Mouse (Mus musculus): ENCODE results near the gene Coro2b.

The Coro2b gene

DNA sequence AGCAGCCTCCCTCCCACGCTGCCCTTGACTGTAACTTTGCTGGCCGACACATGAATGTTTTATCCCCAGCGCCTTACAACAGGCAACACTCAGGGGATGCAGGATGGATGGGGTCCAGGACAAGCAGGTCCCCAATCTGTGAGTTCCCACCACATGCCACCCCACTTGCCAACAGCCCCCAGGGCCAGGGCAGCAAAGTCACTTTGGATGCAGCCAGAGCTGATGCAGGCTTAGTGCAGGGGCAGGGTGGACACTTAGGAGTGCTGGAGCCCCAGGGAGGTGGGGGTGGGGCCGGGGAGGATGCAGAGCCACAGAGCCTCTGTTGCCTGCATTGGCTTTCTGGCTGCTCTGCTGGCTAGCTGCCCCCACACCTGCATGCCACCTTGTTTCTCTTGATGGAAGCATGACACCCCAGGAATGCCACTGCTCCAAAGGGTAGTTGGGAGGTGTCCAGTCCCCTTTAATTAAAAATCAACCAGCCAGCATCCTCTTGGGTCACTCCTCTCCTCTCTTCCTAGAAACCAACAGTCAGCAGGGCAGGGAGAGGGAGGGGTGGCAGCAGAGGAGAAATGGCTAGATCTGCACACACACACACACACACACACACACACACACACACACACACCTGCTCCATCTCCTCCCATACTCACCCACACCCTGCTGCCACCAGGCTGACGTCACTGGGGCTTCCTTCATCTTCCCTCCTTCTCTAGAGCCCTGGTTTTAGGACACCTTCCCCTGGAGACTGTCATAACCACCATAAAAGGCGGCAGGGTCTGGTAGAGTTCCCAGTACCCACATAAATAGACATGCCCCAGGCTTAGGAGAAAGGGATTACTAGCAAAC is 19.5 kb downstream of the Coro2b start:
- DNase-seq (ENCODE audit: extremely low read depth, insufficient read length, low spot score), result no peak

DNA sequence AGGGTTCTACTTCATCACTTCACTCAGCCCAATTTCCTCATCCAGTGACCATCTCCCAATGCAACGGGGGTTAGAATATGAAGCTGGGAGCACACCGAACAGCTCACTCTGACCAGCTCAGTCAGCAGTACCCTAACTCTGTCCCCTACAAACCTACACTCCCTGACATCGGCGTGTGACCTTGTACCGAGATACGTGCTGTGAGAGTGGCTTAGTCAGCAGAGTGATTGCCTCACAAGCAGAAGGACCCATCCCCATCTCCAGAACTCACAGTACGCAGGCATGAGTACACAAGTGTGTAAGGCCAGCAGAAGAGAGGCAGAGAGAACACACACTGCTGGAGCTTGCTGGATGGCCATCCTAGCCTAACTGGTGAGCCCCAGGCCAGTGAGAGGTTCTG is 21.7 kb downstream of the Coro2b start:
- no peak for DNase-seq (ENCODE audit: extremely low read depth, insufficient read length, low spot score)

DNA sequence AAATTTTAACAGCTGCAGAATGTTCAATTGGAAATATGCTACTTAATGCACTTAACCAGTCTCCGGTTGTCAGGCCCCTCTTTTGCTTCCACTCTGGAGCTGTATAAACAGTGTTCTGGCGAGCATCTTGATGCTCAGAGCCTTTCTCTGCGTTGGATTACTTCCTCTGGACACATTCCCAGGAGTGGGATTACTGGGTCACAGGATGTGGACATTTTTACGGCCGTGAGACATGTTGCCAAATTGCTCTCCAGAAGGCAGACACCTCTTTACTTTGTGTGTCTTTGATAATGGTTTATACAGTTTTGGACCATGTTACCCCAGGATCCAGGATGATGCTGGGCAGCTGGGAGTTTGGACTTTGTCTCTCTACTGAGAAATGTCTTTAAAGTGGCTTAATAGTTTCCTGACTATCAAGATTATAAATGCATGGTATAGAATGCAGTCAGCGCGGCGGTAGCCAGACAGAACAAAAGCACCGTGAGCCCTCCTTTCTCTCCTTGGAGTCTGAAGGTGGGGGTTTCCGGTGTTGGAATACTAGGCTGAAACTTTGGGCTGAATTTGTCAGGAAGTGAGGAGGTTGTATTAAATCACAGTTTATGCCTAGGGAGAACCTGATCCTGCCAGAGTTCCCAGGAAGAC is 23.2 kb downstream of the Coro2b start:
- DNase-seq (ENCODE audit: extremely low read depth, insufficient read length, low spot score), result no peak

DNA sequence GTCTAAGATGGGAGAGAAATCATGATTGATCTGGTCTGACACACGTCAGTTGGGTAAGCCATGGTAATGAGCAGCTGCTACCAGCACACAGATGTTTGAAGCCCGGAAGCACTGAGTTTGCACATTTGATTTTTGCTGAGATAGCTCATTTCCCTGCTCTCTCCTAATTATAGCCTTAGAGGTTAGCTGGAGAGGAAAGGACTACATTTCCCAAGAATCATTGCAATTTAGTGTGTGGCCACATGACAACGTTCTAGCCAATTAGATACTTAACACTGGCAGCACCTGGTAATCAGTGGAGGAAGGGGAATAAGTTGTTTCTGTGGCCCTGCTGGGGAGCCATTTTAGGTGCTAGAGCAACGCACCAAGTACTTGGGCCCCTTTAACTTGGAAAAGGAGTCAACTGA is 26.3 kb downstream of the Coro2b start:
- DNase-seq (ENCODE audit: extremely low read depth, insufficient read length, low spot score), result no peak

DNA sequence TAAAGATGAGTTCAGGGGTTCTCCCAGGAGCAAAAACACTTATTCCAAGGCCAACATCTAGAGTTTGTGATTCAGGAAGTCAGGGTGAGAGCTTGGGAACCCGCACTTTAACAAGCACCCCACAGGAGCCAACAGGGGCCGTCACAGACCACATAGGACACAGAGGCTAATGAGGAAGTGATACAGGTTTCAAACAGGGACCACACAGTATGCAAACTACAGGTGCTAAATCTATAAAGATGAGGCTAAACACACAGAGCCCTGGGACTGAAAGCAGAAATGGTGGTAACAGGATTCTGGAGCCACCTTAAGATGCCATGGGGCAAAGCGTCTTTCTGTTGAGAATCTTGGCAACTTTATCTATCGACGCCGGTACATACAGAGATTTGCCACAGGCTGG is 27.2 kb downstream of the Coro2b start:
- DNase-seq (ENCODE audit: extremely low read depth, insufficient read length, low spot score), result no peak

GRCm38 (mm10) chr9:62508740-62509524 is 27.9 kb downstream of the Coro2b start:
- DNase-seq (ENCODE audit: extremely low read depth, insufficient read length, low spot score), result no peak

GRCm38 (mm10) chr9:62506467-62507067 is 30.3 kb downstream of the Coro2b start:
- DNase-seq (ENCODE audit: extremely low read depth, insufficient read length, low spot score), result no peak

DNA sequence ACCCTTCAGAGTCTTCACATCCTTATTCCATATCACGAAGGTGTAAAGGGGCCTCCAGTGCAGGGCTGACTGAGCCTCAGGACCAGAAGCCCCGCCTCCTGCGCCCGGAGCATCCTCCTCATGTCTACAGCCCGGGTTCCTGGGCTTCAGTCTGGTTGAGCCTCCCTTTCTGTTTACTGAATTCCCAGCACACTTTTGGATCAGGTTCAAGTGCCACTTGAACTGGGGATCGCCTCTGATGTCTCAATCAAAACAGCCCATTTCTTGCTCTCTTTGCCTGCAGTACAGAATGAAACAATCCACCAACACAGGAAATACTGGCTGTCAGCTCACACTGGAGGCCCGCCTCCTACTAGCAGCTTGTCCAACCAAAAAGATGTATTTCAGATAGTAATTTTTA is 32.7 kb downstream of the Coro2b start:
- no peak for DNase-seq (ENCODE audit: extremely low read depth, insufficient read length, low spot score)

DNA sequence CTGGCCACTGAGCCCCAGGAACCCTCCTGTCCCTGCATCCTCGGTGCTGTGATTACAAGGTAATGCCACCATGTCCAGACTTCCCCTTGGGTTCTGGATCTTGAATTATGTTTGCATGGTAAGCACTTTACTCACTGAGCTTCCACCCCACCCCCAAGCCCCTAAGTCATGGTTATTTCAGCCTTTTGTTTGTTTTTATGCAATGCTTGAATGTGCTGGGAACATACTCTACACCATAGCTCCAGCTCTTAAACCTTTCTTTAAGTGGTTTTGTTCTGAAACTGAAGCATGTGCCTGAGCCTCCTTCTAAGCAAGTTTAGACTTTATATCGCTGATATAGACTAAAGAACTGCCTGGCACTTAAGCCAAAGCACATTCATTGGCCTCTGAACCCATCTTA is 34.5 kb downstream of the Coro2b start:
- no peak for DNase-seq (ENCODE audit: extremely low read depth, insufficient read length, low spot score)

- no peak for DNase-seq (ENCODE audit: extremely low read depth, insufficient read length, low spot score)
Measured at GRCm38 (mm10) chr9:62501566-62501965, 35.3 kb downstream of the Coro2b start.

GRCm38 (mm10) chr9:62500007-62500406 is 36.8 kb downstream of the Coro2b start:
- DNase-seq (ENCODE audit: extremely low read depth, insufficient read length, low spot score), result no peak

GRCm38 (mm10) chr9:62498945-62499344 is 37.9 kb downstream of the Coro2b start:
- DNase-seq (ENCODE audit: extremely low read depth, insufficient read length, low spot score), result no peak

GRCm38 (mm10) chr9:62497135-62498092 is 39.4 kb downstream of the Coro2b start:
- no peak for DNase-seq (ENCODE audit: extremely low read depth, insufficient read length, low spot score)

DNA sequence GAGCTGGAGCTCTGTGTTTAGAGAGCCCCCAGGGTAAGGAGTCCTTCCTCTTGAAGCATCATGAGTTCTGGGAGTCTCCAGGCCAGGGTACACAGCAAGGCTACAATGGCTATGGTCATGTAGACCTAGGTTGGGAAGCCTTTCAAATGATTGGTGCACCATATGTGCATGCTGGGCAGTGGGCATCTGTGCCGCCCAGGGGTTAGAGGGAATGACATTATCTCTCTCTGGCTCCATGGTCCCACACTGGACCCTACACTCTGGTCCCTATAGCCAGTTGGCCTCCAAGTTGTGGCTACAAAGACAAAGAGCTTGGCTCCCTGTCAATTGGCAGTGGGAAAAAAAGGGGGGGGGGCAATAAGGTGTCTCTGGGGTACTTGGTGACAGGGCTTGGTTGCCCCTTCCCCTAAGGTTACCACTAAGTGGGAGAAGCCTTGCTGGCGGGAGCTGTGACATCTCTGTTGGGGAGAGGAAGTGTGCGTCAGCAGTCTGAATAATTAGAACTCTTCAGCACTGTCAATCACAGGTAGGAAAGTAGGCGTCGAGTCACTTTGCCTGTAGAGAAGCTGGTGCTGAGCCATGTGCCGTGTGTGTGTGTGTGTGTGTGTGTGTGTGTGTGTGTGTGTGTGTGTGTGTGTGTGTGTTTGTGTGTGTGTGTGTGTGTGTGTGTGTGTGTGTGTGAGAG is 44.4 kb downstream of the Coro2b start:
- DNase-seq (ENCODE audit: extremely low read depth, insufficient read length, low spot score), result no peak

GRCm38 (mm10) chr9:62491611-62492010 is 45.2 kb downstream of the Coro2b start:
- no peak for DNase-seq (ENCODE audit: extremely low read depth, insufficient read length, low spot score)

DNA sequence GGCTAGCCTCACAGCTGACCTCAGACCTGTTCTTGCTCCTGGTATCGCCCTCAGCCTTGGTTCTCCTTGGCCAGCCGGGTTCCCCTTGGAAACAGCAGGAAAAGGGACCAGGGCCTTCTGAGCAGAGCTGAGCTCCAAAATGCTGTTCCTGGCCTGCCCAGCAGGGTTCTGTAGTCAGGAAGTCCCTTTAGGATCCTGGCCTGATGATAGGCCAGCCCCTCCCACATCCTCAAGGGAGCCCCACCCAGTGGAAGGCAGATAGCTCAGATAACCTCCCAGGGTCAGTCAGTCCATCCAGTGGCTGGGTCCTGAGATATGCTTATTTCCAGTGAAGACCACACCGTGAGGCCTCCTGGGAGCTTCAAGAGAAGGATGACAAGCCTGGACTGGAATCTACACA is 45.7 kb downstream of the Coro2b start:
- DNase-seq (ENCODE audit: extremely low read depth, insufficient read length, low spot score), result peak; percentile 19

DNA sequence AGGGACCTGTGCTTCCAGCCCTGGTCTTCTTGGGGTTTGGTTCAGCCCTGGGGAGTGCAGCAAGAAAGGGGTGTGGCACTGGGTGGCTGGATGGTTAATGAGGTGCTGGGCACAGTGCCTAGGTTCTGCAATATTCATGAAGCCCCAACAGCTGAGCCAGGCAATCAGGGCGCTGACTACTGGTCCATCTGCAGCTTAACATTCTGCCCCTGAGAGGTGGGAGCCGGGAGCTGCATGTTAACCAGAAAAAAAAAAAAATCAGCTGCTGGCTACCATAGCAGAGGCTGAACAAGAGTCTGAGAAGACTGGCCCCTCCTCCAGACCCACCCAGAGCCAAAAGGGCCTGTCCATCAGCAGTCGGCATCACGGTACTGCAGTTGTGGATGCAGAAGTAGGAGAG is 52.7 kb downstream of the Coro2b start:
- no peak for DNase-seq (ENCODE audit: extremely low read depth, insufficient read length, low spot score)

- DNase-seq (ENCODE audit: extremely low read depth, insufficient read length, low spot score), result no peak
Measured at GRCm38 (mm10) chr9:62482788-62483187, 54.1 kb downstream of the Coro2b start.

DNA sequence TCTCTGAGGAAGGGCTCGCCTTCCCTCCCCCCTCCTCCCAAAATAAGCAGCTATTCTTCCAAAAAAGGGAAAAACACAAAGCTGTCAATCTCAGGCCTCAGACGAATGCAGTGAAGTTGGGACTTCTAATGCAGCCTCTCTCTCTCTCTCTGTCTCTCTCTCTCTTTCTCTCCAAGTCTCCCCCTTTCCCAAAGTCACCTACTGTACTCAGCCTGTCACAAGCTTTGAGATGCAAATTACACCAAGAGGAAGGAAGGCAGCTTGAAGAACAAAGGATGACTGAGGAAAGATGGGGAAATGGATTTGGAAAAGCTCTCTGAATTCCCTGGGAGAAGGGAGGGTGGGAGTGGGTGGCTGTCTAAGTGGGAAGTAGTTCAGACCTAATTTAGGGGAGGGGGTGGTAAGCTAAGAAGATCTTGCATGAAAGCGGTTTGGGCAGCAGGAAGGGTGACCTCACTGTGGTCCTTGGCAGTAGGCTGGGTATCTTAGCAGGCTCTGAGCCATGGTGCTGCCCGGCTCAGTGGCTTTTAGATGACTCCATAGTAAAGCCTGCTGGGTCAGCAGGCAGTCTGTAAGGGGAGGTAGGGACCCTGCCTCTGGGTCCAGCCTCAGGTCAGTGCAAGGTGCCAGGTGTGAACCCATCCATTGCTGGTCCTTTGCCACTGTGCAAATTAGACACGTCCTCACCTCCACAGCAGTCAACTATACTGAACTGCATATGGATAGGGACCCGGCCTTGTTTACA is 55.8 kb downstream of the Coro2b start:
- no peak for DNase-seq (ENCODE audit: extremely low read depth, insufficient read length, low spot score)

Data from 3134 (cell line).